Mouse (Mus musculus) stomach, postnatal 0 days (tissue): Measurements from ENCODE around the gene Casp6. TPM values are rescaled to one million over a fixed set of nuclear protein-coding genes. Genes with fewer than 3 reads are reported as not detected.

Experiments used
- ATAC-seq: fragments of 200-750 bp; cut with Nextera tagmentation; 2 replicates; pipeline ENCODE4 v1.8.0; 2017; ENCODE audit not compliant: low FRiP score, low TSS enrichment
- DNase-seq: peaks from one replicate; pipeline ENCODE4 v3.0.0-alpha.2; 2016; ENCODE audit warnings: low spot score
- H3K27ac ChIP-seq: fragments of 300-500 bp; sonication (generic); replicated peaks from 2 replicates; pipeline ENCODE4 v1.5.1; 2014; ENCODE audit warnings: mild to moderate bottlenecking, control low read depth
- H3K27me3 ChIP-seq: fragments of 300-500 bp; sonication (generic); 2 replicates; pipeline ENCODE4 v1.6.1; 2014; ENCODE audit warnings: low read length; ENCODE audit not compliant: control insufficient read depth, insufficient read depth
- H3K36me3 ChIP-seq: fragments of 300-500 bp; sonication (generic); 2 replicates; pipeline ENCODE4 v1.6.1; 2014; ENCODE audit warnings: low read length, mixed read lengths; ENCODE audit not compliant: control insufficient read depth, insufficient read depth
- H3K4me1 ChIP-seq: fragments of 300-500 bp; sonication (generic); replicated peaks from 2 replicates; pipeline ENCODE4 v1.6.1; 2014; ENCODE audit warnings: antibody characterized with exemption; ENCODE audit not compliant: control insufficient read depth, insufficient read depth
- H3K4me2 ChIP-seq: fragments of 300-500 bp; sonication (generic); replicated peaks from 2 replicates; pipeline ENCODE4 v1.6.1; 2014; ENCODE audit warnings: low read depth, mild to moderate bottlenecking, control low read depth, moderate library complexity
- H3K4me3 ChIP-seq: fragments of 300-500 bp; sonication (generic); 2 replicates; pipeline ENCODE4 v1.5.1; 2014; ENCODE audit warnings: low read depth, low read length, control low read depth
- H3K9ac ChIP-seq: fragments of 300-500 bp; sonication (generic); 2 replicates; pipeline ENCODE4 v1.6.1; 2014; ENCODE audit warnings: mild to moderate bottlenecking, low read length, control low read depth, mixed read lengths
- H3K9me3 ChIP-seq: fragments of 300-500 bp; sonication (generic); 2 replicates; pipeline ENCODE4 v1.6.1; 2016; ENCODE audit warnings: low read length; ENCODE audit not compliant: control insufficient read depth
- CTCF ChIP-seq: IDR thresholded peaks from 2 replicates; pipeline ENCODE4 v1.5.1; 2016; ENCODE audit warnings: antibody characterized with exemption, low read depth, mild to moderate bottlenecking, moderate library complexity
- EP300 ChIP-seq: optimal IDR thresholded peaks from 2 replicates; pipeline ENCODE3; 2016; ENCODE audit warnings: antibody characterized with exemption
- WGBS: fragments of 180-500 bp; shearing (Covaris S2); extraction: QIAGEN DNeasy Blood & Tissue Kit; methylation state at CpG from one replicate; pipeline ENCODE4 v1.1.7; 2014; 5-methylcytosine and 5-hydroxymethylcytosine counted together
- polyA plus RNA-seq: library from polyadenylated mRNA; unstranded; fragments of >200 nt; fragmentation: Nextera tagmentation; extraction: Ambion mirVana; gene quantifications from 2 replicates; pipeline ENCODE4 v1.2.1, GENCODE M21; 2015

Casp6 gene
- polyA plus RNA-seq, 1 experiment from 2014 or later = 164 TPM

GRCm38 (mm10) chr3:129939058-129939457 lies 37.8 kb downstream of the Casp6 start:
- 64% methylated on average over 7 of the region's 7 CpGs for WGBS
- TF ChIP-seq CTCF = no peak
- no peak for TF ChIP-seq EP300

GRCm38 (mm10) chr3:129940780-129941179 lies 39.6 kb downstream of the Casp6 start:
- no peak overlapping the region for H3K9ac ChIP-seq
- ATAC-seq = no peak
- no peaks in the 10 kb centered on the region for H3K27me3 ChIP-seq
- no peaks in the 10 kb centered on the region for H3K4me1 ChIP-seq
- no peak overlapping the region for H3K4me2 ChIP-seq
- H3K4me3 ChIP-seq = no peak overlapping the region
- no peak for DNase-seq
- H3K27ac ChIP-seq = no peak overlapping the region
- no peak for TF ChIP-seq CTCF
- TF ChIP-seq EP300 = no peak
- WGBS = 86% methylated on average over 2 of the region's 2 CpGs
- H3K9me3 ChIP-seq = no peaks in the 10 kb centered on the region
- no peaks in the 10 kb centered on the region for H3K36me3 ChIP-seq

More at GRCm38 (mm10) chr3:129939058-129939457, 37.8 kb downstream of the Casp6 start:
- no peak overlapping the region for H3K27ac ChIP-seq
- ATAC-seq (no peak), DNase-seq (no peak)
- no peaks in the 10 kb centered on the region for H3K9me3 ChIP-seq
- H3K36me3 ChIP-seq = no peaks in the 10 kb centered on the region
- H3K4me1 ChIP-seq = no peaks in the 10 kb centered on the region
- H3K4me3 ChIP-seq = no peak overlapping the region
- no peak overlapping the region for H3K9ac ChIP-seq
- H3K27me3 ChIP-seq = no peaks in the 10 kb centered on the region
- H3K4me2 ChIP-seq = no peak overlapping the region

GRCm38 (mm10) chr3:129941291-129941690 lies 40.1 kb downstream of the Casp6 start:
- no peak overlapping the region for H3K9ac ChIP-seq
- TF ChIP-seq EP300 (no peak), CTCF (no peak)
- no peaks in the 10 kb centered on the region for H3K36me3 ChIP-seq
- no peaks in the 10 kb centered on the region for H3K27me3 ChIP-seq
- no peak overlapping the region for H3K27ac ChIP-seq
- H3K4me1 ChIP-seq = no peaks in the 10 kb centered on the region
- ATAC-seq (no peak), DNase-seq (no peak)
- no peak overlapping the region for H3K4me3 ChIP-seq
- no peaks in the 10 kb centered on the region for H3K9me3 ChIP-seq
- no peak overlapping the region for H3K4me2 ChIP-seq
- WGBS = 94% methylated on average over 1 of the region's 1 CpGs

GRCm38 (mm10) chr3:129943813-129944212 lies 42.6 kb downstream of the Casp6 start:
- WGBS = 48% methylated on average over 4 of the region's 4 CpGs
- Histone ChIP-seq H3K9ac (no peak overlapping the region), H3K9me3 (no peaks in the 10 kb centered on the region), H3K4me2 (no peak overlapping the region), H3K27ac (no peak overlapping the region), H3K4me1 (no peaks in the 10 kb centered on the region), H3K4me3 (no peak overlapping the region), H3K27me3 (no peaks in the 10 kb centered on the region), H3K36me3 (no peaks in the 10 kb centered on the region)
- ATAC-seq (no peak), DNase-seq (no peak)
- TF ChIP-seq EP300 = no peak
- TF ChIP-seq CTCF = no peak

GRCm38 (mm10) chr3:129946217-129946914 lies 45.1 kb downstream of the Casp6 start:
- H3K27ac ChIP-seq = no peak overlapping the region
- no peaks in the 10 kb centered on the region for H3K4me1 ChIP-seq
- H3K27me3 ChIP-seq = no peaks in the 10 kb centered on the region
- H3K36me3 ChIP-seq = no peaks in the 10 kb centered on the region
- no peak overlapping the region for H3K9ac ChIP-seq
- WGBS = 43% methylated on average over 5 of the region's 5 CpGs
- ATAC-seq (no peak), DNase-seq (no peak)
- H3K9me3 ChIP-seq = no peaks in the 10 kb centered on the region
- H3K4me2 ChIP-seq = no peak overlapping the region
- no peak overlapping the region for H3K4me3 ChIP-seq
- TF ChIP-seq EP300 (no peak), CTCF (no peak)

DNA sequence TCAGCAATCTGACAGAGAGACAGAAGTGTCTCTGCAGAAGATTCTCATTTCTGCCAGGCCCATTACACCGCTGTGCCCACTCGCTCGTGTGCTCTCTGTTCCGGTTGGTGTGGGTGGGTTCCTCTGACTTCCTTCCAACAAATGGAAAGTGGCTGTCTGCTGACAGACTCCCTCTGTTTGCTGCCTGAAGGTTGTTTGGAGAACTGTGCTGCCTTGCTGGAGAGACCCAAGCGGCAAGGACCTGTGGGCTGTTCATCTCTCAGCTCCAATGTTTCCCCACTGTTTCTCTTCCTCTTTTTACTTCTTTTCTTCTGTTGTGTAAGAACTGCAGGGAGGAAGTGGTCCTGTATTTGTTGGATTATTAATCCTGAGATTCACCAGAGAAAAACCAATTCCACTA lies 47.1 kb downstream of the Casp6 start:
- Histone ChIP-seq H3K27me3 (no peaks in the 10 kb centered on the region), H3K9ac (no peak overlapping the region), H3K4me2 (no peak overlapping the region), H3K4me3 (no peak overlapping the region), H3K27ac (no peak overlapping the region), H3K4me1 (no peaks in the 10 kb centered on the region), H3K36me3 (no peaks in the 10 kb centered on the region), H3K9me3 (no peaks in the 10 kb centered on the region)
- no peak for DNase-seq
- ATAC-seq = no peak
- 75% methylated on average over 5 of the region's 5 CpGs for WGBS
- no peak for TF ChIP-seq CTCF
- no peak for TF ChIP-seq EP300
